Mouse (Mus musculus): Measurements from ENCODE around the gene Il1rapl2.

Il1rapl2 gene

DNA sequence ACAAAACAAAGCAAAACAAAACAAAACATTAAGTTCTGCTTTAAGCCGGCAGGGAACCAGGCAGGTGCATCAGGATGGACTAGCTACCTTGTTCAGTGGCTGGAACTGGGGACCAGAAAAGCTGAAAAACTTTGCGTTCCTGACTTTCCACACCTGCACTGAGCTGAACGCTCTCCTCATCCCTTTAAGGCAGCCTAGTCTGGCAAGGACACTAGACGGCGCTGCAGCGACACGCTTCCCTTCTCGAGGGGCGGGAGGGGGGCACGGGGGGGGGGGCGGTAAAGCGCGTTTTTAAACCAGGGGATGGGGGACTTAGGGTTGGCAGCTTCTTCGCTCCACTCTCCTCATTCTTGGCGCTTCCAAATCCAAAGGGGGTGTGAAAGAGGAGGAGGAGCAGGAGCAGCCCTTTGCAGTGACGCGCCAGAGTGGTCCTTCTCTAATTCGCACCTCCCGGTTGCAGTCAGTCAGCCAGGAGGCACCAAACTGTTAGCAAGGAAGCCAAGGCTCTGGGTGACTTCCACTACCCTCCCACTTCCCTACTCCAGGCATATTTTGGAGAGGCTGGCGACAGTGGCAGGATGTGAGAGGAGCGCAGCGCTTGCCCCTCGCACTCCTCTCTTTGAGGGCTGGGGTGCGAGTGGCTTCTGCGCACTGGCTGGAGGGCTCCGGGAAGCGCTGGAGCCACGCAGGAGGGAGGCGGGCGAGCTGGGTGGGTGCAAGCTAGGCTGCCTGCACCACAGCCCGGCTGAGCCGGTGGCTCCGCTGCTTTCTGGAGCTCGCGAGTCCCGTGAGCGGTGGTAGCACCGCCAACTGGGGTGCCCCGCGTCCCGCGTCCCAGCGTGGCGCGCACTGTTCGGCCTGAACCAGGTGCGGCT lies at the start of gene Il1rapl2:
Il1rapl2 (plus strand) TSS at position 288 of the 875 bp plus-strand sequence.
- peak; percentile 55 for DNase-seq (ENCODE audit: low spot score)

DNA sequence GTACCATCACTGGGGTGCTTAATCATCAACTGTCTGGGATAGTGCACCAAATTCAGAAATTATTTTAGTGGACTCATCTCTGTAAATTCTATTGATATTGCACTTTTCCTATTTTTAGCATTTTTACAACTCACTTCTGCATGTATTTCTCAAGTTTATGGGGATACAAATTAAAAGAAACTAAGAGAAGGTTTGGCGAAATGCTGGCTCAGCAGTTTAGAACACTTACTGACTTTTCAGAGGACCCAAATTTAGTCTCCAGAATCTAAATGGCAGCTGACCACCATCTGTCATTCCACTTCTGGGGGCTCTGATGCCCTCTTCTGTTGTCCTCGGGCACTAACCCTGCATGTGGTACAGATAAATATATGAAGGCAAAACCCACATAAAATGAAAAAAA lies 22.1 kb upstream of the Il1rapl2 start:
- DNase-seq (ENCODE audit: low spot score), result no peak

DNA sequence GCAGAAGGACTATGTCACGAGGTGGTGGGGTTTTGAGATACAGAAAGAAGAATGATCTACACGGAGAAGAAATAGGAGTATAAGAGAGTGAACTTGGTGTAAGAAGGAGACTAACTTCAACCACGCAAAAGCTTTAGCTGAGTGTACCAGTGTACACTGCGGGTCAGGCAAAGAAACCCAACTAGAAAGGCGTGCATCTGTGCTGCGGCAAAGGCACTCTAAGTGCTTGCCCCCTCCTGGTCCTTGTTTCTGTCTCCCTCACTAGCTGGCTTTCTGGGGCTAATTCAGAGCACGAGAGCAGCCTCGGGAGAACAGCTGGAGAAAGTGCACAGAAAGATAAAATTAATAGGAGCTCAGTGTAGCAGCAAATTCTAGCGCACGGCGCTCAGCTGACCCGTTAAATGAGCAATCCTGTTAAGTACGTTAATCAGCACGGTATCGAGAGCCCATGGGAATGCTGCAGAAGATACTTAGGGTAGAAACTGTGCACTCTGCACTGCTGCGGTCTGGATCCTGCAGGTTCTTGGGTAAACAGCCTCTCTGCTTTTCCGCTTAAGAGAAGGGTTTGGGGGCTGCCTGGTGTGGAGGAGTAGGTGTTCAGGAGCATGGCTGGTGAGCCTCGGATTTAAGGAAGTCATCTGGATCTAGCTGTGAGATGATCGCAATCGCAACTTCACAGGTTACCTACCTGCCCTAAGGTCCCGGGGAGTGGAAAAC lies 778 bp upstream of the Il1rapl2 start:
- DNase-seq (ENCODE audit: low spot score), result peak; percentile 15

DNA sequence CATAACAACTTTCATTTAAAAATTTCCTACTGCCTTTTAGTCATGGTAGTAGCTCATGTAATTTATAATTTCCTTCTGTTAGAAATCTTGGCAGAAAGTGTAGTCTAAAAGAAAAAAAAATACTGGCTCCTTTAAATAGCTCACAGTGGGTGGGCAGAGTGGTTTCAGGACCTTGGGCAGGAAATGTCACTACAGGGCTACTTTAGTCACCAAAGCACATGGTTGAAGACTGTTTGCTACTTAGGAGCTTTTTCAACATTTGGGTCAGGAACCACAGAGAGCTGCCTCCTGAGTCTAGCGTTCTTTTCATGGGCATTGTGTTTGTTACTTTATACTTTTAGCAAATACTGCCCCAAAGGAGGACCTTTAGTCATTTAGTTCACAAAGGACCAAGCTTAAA lies 12.2 kb downstream of the Il1rapl2 start:
- peak; percentile 2 for DNase-seq (ENCODE audit: low spot score)

DNA sequence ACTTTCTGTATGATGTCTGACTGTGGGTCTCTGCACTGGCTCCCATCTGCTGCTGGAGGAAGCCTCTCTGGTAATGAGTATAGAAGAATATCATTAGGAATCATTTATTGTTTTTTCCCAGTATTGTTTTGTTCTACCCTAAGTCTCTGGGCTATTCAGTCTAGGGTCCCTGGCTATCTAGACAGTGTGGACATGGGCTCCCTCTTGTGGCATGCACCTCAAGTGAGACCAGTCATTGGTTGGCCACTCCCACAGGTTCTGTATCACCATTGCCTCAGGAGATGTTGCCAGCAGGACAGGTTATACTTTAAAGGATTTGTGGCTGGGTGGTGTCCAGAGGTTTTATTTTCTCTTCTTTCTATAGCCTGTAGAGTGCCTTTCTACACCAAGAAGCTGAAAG lies 50.3 kb downstream of the Il1rapl2 start:
- DNase-seq (ENCODE audit: low spot score), result peak; percentile 25

DNA sequence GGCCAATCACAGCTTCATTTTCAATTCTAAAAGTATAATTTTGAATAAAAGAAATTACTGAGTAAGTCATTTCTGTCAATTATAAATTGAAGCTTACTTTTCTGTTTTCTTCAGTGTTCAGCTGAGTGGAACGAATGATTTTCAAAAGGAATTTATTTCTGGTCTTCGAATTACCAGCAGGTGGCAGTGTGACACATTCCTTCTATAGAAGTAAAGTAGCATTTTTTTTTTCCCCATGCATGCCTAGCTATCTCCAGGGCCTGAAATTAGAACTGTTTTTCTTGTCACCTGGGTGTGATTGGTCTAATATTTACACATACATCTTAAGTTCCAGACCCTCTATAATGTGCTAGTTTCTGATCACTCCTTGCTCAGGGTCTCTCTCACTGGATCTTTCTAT lies 96.6 kb downstream of the Il1rapl2 start:
- DNase-seq (ENCODE audit: low spot score), result peak; percentile 64

DNA sequence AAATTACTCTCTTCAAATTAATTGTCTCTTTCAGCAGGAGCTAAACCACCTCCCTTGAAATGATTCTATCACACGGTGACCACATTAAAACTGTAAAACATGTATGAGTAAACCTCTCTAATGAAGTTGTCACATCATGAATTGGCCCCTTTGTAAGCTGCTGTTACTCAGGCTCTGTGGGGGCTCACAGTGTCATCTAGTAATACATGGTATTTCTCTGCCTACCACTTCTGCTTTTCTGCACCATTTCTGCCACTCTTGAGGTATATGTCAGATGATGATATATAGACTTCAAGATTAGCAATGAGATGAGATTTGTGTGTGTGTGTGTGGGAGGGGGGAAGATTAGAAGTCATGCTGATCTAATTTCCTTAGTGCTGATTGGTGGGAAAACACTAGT lies 117.6 kb downstream of the Il1rapl2 start:
- no peak for DNase-seq (ENCODE audit: low spot score)

DNA sequence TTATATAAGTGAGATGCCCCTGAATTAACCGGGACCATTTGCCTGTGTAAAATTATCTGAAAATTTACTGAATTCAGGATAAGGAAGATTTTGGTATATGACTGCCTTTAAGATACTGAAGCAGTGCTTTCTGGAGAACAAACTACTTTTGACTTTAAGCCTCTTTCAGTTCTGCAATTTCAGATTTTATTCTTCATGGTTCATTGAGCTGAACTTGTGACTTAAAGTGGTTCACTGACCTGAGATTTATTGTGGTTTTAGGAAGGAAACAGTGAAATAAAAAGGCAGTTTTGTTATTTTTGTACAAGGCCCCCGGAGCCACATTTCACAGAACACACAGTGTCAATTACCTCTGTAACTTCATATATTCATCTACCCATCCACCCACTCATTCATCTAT lies 129.6 kb downstream of the Il1rapl2 start:
- DNase-seq (ENCODE audit: low spot score), result no peak

DNA sequence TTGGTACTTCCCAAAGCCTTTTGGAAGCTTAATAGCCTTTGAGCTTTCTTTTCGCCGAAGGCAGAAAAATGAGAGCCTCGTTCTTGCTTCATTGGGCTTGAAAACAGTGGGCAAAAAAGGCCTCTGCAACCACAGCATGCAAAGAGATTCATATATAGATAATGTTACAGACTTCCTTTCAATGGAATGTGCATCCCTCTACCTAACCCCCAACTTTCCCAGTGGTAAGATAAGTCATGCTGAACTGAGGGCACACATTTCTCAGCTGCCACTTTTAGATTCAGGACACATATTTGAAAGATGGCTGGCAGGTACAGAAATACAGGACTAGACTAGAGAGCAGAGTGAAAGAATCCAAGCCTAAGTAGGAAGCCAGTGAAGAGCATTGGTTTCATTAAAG lies 185.1 kb downstream of the Il1rapl2 start:
- peak; percentile 8 for DNase-seq (ENCODE audit: low spot score)

DNA sequence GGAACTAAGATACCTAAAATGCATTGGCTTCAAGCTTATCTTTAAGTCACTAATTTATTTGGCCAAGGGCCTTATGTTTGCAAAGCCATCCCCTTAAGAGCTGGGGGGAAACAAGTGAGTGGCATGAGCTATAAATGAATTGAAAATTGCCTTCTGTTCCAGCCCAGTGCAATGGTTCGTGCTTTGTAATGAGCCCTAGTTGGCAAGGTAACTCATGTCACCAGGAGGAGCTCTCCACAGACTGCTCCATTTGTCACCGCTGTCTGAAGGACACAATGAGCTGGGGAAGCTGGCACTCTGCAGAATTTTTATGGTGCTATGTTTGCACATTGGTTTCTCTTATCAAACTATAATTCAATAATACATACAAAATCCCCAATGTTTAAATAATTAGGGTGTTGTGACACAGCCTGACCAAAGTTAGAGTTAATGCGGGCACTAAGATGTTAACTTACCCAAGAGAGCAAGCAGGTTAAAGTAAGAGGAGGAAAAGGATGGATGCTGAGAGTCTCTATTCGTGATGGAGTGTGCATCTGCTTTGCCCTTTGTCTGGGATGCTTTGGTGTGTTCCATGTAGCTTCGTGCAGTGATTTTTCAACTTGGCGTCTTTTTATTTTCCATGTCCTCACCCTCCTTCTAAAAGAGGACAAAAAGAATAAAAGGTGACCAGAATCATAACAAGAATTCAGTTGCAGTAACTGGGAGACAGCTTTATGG lies 235.2 kb downstream of the Il1rapl2 start:
- peak; percentile 23 for DNase-seq (ENCODE audit: low spot score)

DNA sequence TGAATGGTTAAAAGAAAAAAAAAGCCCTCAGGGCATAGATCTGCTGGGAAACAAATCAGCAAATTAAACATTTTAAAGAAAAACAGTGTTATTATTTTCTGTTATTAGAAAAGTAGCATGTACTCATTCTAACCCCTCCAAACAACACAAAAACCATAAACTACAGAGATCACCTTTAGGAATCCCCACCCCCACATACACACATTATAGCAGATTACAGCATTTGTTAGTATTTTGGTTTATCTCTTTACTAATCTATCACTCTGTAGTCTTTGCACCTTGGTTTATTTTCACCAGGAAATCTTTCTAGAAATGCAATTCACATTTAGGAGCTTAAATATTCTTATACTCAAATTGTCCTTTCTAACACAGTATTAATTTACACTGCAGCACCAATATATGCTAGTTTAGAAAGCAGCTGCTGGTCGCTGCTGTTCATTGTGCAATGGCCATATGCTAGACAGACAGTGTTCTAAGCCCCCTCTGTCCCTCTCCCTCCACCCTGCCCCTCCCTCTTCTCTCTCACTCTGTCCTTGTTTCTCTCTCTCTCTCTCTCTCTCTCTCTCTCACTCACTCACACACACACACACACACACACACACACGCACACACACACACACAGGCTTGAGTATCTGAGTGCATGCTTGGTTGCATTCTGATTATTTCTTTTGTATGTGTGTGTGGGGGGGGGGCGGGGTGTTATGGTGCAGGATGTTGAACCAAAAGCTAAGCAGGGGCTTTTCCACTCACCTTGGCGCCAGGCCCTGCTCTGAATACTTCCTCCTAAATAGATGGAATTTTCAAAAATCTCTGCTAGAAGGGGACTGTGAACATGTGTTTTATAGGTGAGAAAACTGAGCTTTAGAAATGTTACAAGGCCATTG lies 236.1 kb downstream of the Il1rapl2 start:
- DNase-seq (ENCODE audit: low spot score), result peak; percentile 19

DNA sequence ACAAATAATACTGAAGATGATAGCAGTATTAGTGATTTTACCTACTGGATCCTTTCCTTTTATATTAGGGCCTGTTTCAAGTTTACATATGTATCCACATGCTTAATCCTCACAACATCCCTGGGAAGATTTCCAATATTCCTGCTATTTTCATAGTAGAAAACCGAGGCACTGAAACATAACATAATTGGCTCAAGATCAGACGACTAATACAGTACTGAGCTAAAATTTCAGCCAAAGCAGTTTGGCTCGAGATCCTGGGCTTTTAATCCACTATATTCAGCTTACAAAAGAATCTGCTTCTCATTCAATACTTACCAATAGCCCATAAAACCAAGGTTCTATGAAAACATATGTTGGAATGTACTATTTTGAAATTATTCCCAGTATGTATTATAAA lies 239.1 kb downstream of the Il1rapl2 start:
- no peak for DNase-seq (ENCODE audit: low spot score)

DNA sequence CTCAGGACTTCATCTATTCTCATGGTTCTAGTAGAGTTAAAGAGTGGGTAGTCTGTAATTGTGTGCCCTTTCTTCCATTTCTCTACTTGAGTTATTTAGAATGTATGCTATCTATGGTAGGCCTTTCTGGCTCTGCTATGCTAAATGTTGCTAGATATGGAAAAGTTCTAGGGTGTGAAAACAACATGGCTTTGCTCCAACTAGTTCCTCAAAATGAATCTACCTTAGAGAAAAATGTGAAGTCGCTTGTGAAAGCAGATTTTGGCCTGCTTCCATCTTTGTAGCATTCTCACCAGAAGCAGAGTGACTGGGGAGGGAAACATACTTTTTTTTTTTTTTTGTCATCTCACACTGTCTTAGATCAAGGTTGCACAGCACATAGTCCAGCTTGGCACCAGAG lies 241.7 kb downstream of the Il1rapl2 start:
- no peak for DNase-seq (ENCODE audit: low spot score)

DNA sequence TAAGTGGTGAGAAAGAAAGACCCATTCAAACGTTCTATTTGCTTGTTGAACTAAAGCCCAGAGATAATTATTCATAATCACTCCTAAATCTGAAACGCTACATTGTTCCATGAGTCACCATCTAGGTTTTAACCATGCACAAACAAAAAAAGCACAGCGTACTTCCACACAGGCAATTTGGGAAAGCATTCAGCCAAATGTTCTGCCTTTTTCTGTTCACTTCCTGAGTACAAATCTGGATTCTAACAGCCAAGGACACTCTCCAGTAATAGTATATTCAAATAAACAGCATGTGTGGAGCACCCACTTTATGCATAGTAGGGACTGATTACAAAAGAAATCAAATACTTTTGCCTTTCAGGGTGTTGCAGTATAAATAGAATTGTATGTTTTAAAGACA lies 278.5 kb downstream of the Il1rapl2 start:
- DNase-seq (ENCODE audit: low spot score), result no peak

DNA sequence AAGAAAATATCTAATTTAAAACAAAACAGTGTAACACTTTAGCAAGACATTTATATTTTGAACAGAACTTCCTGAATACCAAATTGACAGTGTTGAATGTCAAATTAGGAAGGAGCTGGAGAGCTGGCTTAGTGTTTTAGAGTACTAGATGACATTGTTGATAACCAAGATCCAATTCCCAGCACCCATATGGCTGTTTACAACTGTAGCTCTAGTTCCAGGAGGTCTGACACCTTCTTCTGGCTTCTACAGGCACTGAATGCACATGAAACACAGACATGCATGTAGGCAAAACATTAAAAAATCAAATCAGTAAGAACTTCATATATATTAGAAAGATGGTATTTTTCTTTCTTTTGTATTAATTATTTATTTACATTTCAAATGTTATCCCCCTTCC lies 353.1 kb downstream of the Il1rapl2 start:
- no peak for DNase-seq (ENCODE audit: low spot score)

DNA sequence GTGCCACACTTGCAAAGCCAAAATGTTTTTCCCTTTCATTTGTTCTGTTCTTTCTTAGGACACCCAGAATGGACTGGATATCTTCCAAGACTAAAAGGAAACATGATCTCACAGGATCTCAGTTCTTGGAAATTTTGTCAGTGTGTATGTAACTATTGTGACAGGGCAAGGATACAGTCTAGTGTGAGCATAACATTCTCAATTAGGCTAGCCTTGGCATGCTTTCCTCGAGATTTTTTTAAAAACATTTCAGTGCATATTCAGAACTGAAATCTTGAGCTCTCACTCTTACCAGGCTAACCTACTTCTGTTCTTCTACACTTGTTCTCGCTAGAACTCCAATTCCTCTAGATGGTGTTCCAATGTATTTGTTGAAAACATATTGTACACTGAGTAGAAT lies 356.4 kb downstream of the Il1rapl2 start:
- DNase-seq (ENCODE audit: low spot score), result no peak

DNA sequence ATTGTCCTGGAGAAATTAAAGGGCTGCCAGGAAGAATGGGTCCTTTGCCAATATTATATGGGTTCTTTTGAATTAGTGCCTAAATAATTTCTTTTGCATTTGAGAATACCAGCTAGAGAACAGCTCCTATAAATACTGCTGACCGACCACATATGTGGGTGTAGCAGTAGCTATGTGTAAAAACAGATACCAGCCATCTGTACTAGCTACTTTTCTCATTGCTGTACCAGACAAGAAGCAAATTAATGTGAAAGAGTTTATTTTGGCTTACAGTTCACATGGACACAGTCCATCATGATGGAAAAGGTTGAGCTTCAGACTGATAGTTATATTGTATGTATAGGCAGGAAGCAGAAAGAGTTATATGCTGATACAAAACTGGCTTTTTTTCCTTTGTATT lies 377.3 kb downstream of the Il1rapl2 start:
- no peak for DNase-seq (ENCODE audit: low spot score)

DNA sequence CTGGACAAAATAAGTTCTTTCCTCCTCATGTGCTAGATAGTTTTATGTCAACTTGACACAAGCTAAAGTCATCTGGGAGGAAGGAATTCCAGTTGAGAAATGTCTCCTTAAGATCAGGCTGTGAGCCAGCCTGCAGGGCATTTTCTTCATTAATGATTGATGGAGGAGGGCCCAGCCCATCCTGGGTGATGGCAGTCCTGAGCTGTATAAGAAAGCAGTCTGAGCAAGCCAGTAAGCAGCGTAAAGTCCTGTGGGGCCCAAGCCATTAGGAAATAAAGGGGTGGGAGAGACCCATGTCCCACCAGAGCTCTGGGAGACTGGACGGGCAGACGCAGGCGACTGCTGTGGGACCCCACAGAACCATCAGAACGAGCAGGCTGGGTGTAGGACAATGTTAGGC lies 400.9 kb downstream of the Il1rapl2 start:
- DNase-seq (ENCODE audit: low spot score), result no peak

DNA sequence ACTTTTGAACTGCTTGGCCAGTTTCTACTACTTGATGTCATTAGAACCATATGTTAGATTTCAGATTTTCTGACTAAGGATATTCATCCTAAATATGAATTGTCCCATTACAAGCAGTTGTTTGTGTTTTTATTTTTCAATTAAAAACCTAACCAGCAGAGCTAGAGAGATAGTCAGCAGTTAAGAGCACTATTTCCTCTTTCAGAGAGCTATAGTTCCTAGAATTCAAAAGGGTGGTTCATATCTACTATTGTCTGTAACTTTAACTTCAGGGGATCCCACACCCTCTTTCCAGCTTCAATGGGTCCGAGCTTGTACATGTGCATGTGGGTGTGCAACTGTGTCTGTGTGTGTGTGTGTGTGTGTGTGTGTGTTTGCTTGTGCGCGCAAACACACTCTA lies 472.7 kb downstream of the Il1rapl2 start:
- DNase-seq (ENCODE audit: low spot score), result no peak

DNA sequence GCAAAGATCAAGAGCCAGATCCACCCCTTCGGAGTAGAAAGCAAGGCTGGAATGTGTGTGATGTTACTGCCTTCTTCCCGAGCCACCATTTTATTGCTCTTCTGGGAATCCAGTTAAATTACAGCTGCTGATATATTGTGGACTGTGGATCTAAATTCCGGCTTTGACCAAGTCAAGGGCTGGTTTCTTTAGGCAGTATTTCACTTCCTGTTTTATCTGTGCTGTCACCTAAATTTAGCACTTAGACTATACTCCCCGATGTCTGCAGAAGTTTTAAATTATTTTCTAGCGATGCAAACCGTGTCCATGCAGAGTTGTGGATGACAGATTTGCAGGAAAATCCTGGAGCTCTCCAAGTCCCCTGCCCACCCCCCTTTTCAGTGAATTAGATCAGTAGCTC lies 533.5 kb downstream of the Il1rapl2 start:
- DNase-seq (ENCODE audit: low spot score), result peak; percentile 15

DNA sequence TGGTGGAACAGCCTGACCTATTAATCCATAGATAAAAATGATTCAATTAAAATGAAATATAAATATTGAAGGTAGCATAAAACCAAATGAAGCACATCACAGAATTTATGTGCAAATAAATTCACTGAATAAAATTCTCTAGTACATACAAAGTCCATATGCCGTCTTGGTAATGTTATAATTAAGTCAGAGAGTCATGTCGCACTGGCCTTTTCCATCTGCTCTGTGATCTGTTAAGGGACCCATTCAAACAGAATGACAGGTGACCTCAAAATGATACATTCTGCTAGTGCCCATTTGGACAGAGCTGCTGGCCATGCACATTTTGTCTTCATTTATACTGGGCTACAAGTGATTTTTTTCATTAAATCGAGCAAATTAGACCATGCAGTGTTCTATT lies 534.3 kb downstream of the Il1rapl2 start:
- peak; percentile 3 for DNase-seq (ENCODE audit: low spot score)

DNA sequence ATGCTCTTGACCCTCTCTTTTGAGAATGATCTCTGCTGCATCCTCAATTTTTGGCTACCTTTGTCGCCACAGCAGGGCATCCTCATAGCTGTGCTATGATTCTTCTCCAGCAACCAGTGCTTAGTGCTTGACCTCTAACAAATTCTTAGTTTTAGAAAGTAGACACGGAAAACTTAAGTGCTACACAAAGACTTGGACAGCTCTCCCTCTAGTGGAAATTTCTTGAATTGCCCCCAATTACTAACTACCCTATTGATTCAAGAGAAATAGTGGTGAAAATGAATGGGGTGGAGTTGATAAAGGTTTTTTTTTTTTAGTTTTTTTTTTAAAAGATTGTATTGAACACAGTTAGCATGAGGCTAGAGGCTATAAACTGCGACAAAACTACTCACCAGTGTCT lies 599.7 kb downstream of the Il1rapl2 start:
- peak; percentile 67 for DNase-seq (ENCODE audit: low spot score)
